Mouse (Mus musculus) neural tube, embryonic 11.5 days (tissue): ENCODE measurements at regions not wholly inside any gene's neighbourhood (a gene's known extent, or its start where the extent isn't known, plus 50 kb on each side); places are given as distances from the start of the nearest gene placed in this dataset.

Experiments
- ATAC-seq: fragments of 200-750 bp; cut with Nextera tagmentation; 2 replicates; pipeline ENCODE4 v1.8.0; 2017; ENCODE audit warnings: moderate number of reproducible peaks, mild to moderate bottlenecking, moderate TSS enrichment, moderate library complexity; ENCODE audit not compliant: insufficient read depth, low FRiP score, low TSS enrichment
- DNase-seq: peaks from one replicate; pipeline ENCODE4 v3.0.0-alpha.2; 2015; ENCODE audit warnings: low spot score
- H3K27ac ChIP-seq: fragments of 300-500 bp; sonication (generic); 2 replicates; pipeline ENCODE4 v1.5.1; 2014; ENCODE audit warnings: low read depth, mild to moderate bottlenecking, low read length
- H3K27me3 ChIP-seq: fragments of 300-500 bp; sonication (generic); 2 replicates; pipeline ENCODE4 v1.6.1; 2014; ENCODE audit warnings: mild to moderate bottlenecking, low read length, mixed read lengths; ENCODE audit not compliant: control insufficient read depth, insufficient read depth
- H3K36me3 ChIP-seq: fragments of 300-500 bp; sonication (generic); 2 replicates; pipeline ENCODE4 v1.6.1; 2014; ENCODE audit warnings: mild to moderate bottlenecking, low read length, moderate library complexity, mixed read lengths; ENCODE audit not compliant: control insufficient read depth, insufficient read depth
- H3K4me1 ChIP-seq: fragments of 300-500 bp; sonication (generic); 2 replicates; pipeline ENCODE4 v1.6.1; 2014; ENCODE audit warnings: low read length, mixed read lengths; ENCODE audit not compliant: control insufficient read depth, insufficient read depth
- H3K4me2 ChIP-seq: fragments of 300-500 bp; sonication (generic); 2 replicates; pipeline ENCODE4 v1.6.1; 2014; ENCODE audit warnings: low read depth, mild to moderate bottlenecking, moderate library complexity
- H3K4me3 ChIP-seq: fragments of 300-500 bp; sonication (generic); 2 replicates; pipeline ENCODE4 v1.5.1; 2014; ENCODE audit warnings: low read depth, low read length
- H3K9ac ChIP-seq: fragments of 300-500 bp; sonication (generic); 2 replicates; pipeline ENCODE4 v1.6.1; 2014; ENCODE audit warnings: mild to moderate bottlenecking, low read length
- H3K9me3 ChIP-seq: fragments of 300-500 bp; sonication (generic); 2 replicates; pipeline ENCODE4 v1.6.1; 2016; ENCODE audit warnings: low read length; ENCODE audit not compliant: control insufficient read depth
- WGBS: fragments of 180-500 bp; shearing (Covaris S2); extraction: QIAGEN DNeasy Blood & Tissue Kit; methylation state at CpG from one replicate; pipeline ENCODE4 v1.1.7; 2014; 5-methylcytosine and 5-hydroxymethylcytosine counted together

- no peak for ATAC-seq
- no peak for DNase-seq
- Histone ChIP-seq H3K9ac (no peak overlapping the region), H3K4me1 (peaks cover 10% of the 10 kb centered on the region), H3K9me3 (no peaks in the 10 kb centered on the region), H3K4me2 (no peak overlapping the region), H3K4me3 (no peak overlapping the region), H3K27me3 (no peaks in the 10 kb centered on the region), H3K36me3 (no peaks in the 10 kb centered on the region), H3K27ac (no peak overlapping the region)
- 52% methylated on average over 5 of the region's 5 CpGs for WGBS
These were observed 346.5 kb upstream of the Mki67 start for GRCm38 (mm10) chr7:136062658-136063057.

GRCm38 (mm10) chr7:136065038-136065678 lies 349.0 kb upstream of the Mki67 start:
- Histone ChIP-seq H3K9me3 (no peaks in the 10 kb centered on the region), H3K9ac (no peak overlapping the region), H3K27me3 (no peaks in the 10 kb centered on the region), H3K4me2 (no peak overlapping the region), H3K4me3 (no peak overlapping the region), H3K27ac (no peak overlapping the region), H3K4me1 (peaks cover 6% of the 10 kb centered on the region), H3K36me3 (no peaks in the 10 kb centered on the region)
- ATAC-seq (no peak), DNase-seq (no peak)
- WGBS = 83% methylated on average over 12 of the region's 12 CpGs

- DNase-seq (no peak), ATAC-seq (no peak)
- peaks cover 5% of the 10 kb centered on the region for H3K4me1 ChIP-seq
- H3K9ac ChIP-seq = no peak overlapping the region
- no peaks in the 10 kb centered on the region for H3K36me3 ChIP-seq
- no peak overlapping the region for H3K4me3 ChIP-seq
- no peaks in the 10 kb centered on the region for H3K27me3 ChIP-seq
- no peak overlapping the region for H3K4me2 ChIP-seq
- 69% methylated on average over 10 of the region's 10 CpGs for WGBS
- no peaks in the 10 kb centered on the region for H3K9me3 ChIP-seq
- no peak overlapping the region for H3K27ac ChIP-seq
These were observed 349.5 kb upstream of the Mki67 start for GRCm38 (mm10) chr7:136065679-136066055.

- DNase-seq (no peak), ATAC-seq (no peak)
- Histone ChIP-seq H3K27ac (no peak overlapping the region), H3K4me1 (no peaks in the 10 kb centered on the region), H3K27me3 (no peaks in the 10 kb centered on the region), H3K36me3 (no peaks in the 10 kb centered on the region), H3K9ac (no peak overlapping the region), H3K4me2 (no peak overlapping the region), H3K9me3 (no peaks in the 10 kb centered on the region), H3K4me3 (no peak overlapping the region)
- 91% methylated on average over 5 of the region's 5 CpGs for WGBS
These were observed 354.7 kb upstream of the Mki67 start for GRCm38 (mm10) chr7:136070881-136071280.

- DNase-seq = no peak
- Histone ChIP-seq H3K4me2 (no peak overlapping the region), H3K9me3 (no peaks in the 10 kb centered on the region), H3K4me3 (no peak overlapping the region), H3K36me3 (no peaks in the 10 kb centered on the region), H3K9ac (no peak overlapping the region), H3K27ac (no peak overlapping the region), H3K4me1 (no peaks in the 10 kb centered on the region), H3K27me3 (no peaks in the 10 kb centered on the region)
- WGBS = 78% methylated on average over 4 of the region's 4 CpGs
- no peak for ATAC-seq
These were observed 355.2 kb upstream of the Mki67 start for GRCm38 (mm10) chr7:136071331-136071730.

GRCm38 (mm10) chr7:136073265-136073799 lies 357.2 kb upstream of the Mki67 start:
- no peaks in the 10 kb centered on the region for H3K4me1 ChIP-seq
- H3K9me3 ChIP-seq = no peaks in the 10 kb centered on the region
- H3K4me2 ChIP-seq = no peak overlapping the region
- H3K9ac ChIP-seq = no peak overlapping the region
- H3K27ac ChIP-seq = no peak overlapping the region
- H3K27me3 ChIP-seq = no peaks in the 10 kb centered on the region
- H3K4me3 ChIP-seq = no peak overlapping the region
- ATAC-seq (no peak), DNase-seq (no peak)
- no peaks in the 10 kb centered on the region for H3K36me3 ChIP-seq
- 71% methylated on average over 6 of the region's 6 CpGs for WGBS

GRCm38 (mm10) chr7:136074043-136074442 lies 357.9 kb upstream of the Mki67 start:
- H3K4me1 ChIP-seq = no peaks in the 10 kb centered on the region
- H3K9me3 ChIP-seq = no peaks in the 10 kb centered on the region
- no peak for ATAC-seq
- no peak overlapping the region for H3K4me2 ChIP-seq
- H3K27ac ChIP-seq = no peak overlapping the region
- WGBS = 75% methylated on average over 2 of the region's 2 CpGs
- no peak overlapping the region for H3K9ac ChIP-seq
- no peak overlapping the region for H3K4me3 ChIP-seq
- no peak for DNase-seq
- H3K27me3 ChIP-seq = no peaks in the 10 kb centered on the region
- no peaks in the 10 kb centered on the region for H3K36me3 ChIP-seq

- ATAC-seq = no peak
- Histone ChIP-seq H3K4me2 (no peak overlapping the region), H3K4me3 (no peak overlapping the region), H3K9me3 (no peaks in the 10 kb centered on the region), H3K27me3 (no peaks in the 10 kb centered on the region), H3K27ac (no peak overlapping the region), H3K36me3 (no peaks in the 10 kb centered on the region), H3K9ac (no peak overlapping the region), H3K4me1 (peaks cover 9% of the 10 kb centered on the region; the same call in 1 of the 2 replicates)
- no peak for DNase-seq
- WGBS = 32% methylated on average over 7 of the region's 7 CpGs
These were observed 365.5 kb upstream of the Mki67 start for GRCm38 (mm10) chr7:136081534-136082252.
